Mouse (Mus musculus) thymus, adult 2 months (tissue): ENCODE data around the gene Oas1e. TPM values are rescaled to one million over a fixed set of nuclear protein-coding genes. Genes with fewer than 3 reads are reported as not detected.
A peak's percentile ranks its signal among the peaks of the same experiment; 100 is the strongest.
"Not testable (repeated sequence)": the region's sequence is repeated elsewhere in the genome, so short reads cannot be mapped to it uniquely, and the experiment has no call there.

Experiments
- DNase-seq: peaks from one replicate; pipeline ENCODE4 v3.0.0; 2021
- H3K27ac ChIP-seq: fragments of 200-500 bp; 2 replicates; pipeline ENCODE4 v1.5.1; 2012; ENCODE audit warnings: low read length, control low read depth; ENCODE audit not compliant: control insufficient read depth, insufficient read depth
- H3K27me3 ChIP-seq: fragments of 200-500 bp; 2 replicates; pipeline ENCODE4 v1.6.1; 2012; ENCODE audit warnings: mild to moderate bottlenecking, low read length, moderate library complexity, mixed read lengths; ENCODE audit not compliant: control insufficient read depth, insufficient read depth
- H3K36me3 ChIP-seq: fragments of 200-500 bp; 2 replicates; pipeline ENCODE4 v1.6.1; 2012; ENCODE audit warnings: mild to moderate bottlenecking, low read length, moderate library complexity; ENCODE audit not compliant: control insufficient read depth, insufficient read depth
- H3K4me1 ChIP-seq: fragments of 200-500 bp; replicated peaks from 2 replicates; pipeline ENCODE4 v1.6.1; 2012; ENCODE audit warnings: low read length; ENCODE audit not compliant: control insufficient read depth, insufficient read depth
- H3K4me3 ChIP-seq: fragments of 200-500 bp; 2 replicates; pipeline ENCODE4 v1.5.1; 2012; ENCODE audit warnings: mild to moderate bottlenecking, low read length, control low read depth, moderate library complexity; ENCODE audit not compliant: control insufficient read depth, insufficient read depth
- CTCF ChIP-seq: fragments of 200-500 bp; IDR thresholded peaks from 2 replicates; pipeline ENCODE4 v1.5.1; 2012; ENCODE audit warnings: mild to moderate bottlenecking, control low read depth, low read length, moderate library complexity, borderline replicate concordance; ENCODE audit not compliant: control insufficient read depth, poor library complexity, insufficient read depth; ENCODE audit errors: extremely low read depth
- POLR2A ChIP-seq: fragments of 200-500 bp; IDR thresholded peaks from 2 replicates; pipeline ENCODE4 v1.6.1; 2012; ENCODE audit warnings: mild to moderate bottlenecking, low read length, control low read depth, moderate library complexity; ENCODE audit not compliant: control insufficient read depth, poor library complexity, insufficient read depth; ENCODE audit errors: extremely low read depth
- WGBS: fragments of 180-500 bp; shearing (Covaris S2); methylation state at CpG from one replicate; pipeline ENCODE4 v1.1.7; 2018; 5-methylcytosine and 5-hydroxymethylcytosine counted together
- polyA plus RNA-seq: library from polyadenylated mRNA; depleted of rRNA; stranded (reverse); fragments of >200 nt; gene quantifications from 2 replicates; pipeline ENCODE4 v1.2.3, GENCODE M21; 2012

Gene Oas1e
- polyA plus RNA-seq, 1 experiment = 0.74 TPM

DNA sequence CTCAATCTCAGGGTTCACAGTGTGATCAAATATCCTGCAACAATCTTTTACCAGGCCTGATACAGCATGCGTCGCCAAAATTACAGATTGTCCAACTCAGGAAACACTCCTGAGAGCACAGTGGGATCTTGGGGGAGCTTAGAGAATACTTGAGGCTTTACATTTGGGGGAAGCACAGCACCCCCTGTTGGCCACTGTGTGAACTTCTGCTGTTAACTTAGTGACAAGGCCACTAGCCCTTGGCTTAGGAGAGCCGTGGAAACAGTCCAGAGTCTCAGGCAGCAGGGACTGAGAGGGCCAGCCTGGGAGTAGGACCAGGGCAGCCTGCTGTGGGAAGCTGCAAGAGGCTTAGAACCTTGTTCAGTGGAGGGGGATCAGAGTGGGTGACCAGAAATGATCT, 20.6 kb upstream of the Oas1e start:
- no peaks in the 10 kb centered on the region; the same call in 1 of the 2 replicates for H3K36me3 ChIP-seq
- TF ChIP-seq CTCF (peak; percentile 65; the same call in 1 of the 2 replicates), POLR2A (no peak)
- H3K27ac ChIP-seq = no peak overlapping the region
- H3K4me3 ChIP-seq = no peak overlapping the region
- 74% methylated on average over 3 of the region's 3 CpGs for WGBS
- peaks cover 13% of the 10 kb centered on the region for H3K4me1 ChIP-seq
- H3K27me3 ChIP-seq = no peaks in the 10 kb centered on the region
- DNase-seq = peak; percentile 58

DNA sequence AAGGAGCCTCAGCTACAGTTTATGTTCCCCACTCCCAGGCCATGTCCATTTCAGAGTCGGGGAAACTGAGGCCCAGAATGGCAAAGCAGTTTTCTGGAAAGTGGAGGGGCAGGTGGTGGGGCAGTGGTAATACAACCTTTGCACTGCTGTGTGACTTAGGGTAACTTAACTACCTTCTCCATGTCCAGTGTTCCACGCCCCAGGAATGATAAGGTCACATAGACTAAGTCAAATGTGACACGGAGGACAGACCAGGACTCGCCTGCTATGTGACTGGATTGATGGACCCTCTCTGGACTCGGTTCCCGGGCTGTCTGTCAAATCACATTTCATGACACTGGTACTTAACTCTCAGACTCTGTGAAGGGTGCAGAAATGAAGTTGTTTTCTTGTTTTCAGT, 17.7 kb upstream of the Oas1e start:
- no peak for TF ChIP-seq POLR2A
- no peak for TF ChIP-seq CTCF
- H3K36me3 ChIP-seq = no peaks in the 10 kb centered on the region; the same call in 1 of the 2 replicates
- WGBS = 50% methylated on average over 6 of the region's 6 CpGs
- H3K27ac ChIP-seq = no peak overlapping the region
- H3K4me1 ChIP-seq = peaks cover 13% of the 10 kb centered on the region
- peak; percentile 16 for DNase-seq
- peak overlapping the region; percentile 96 for H3K4me3 ChIP-seq
- H3K27me3 ChIP-seq = no peaks in the 10 kb centered on the region

DNA sequence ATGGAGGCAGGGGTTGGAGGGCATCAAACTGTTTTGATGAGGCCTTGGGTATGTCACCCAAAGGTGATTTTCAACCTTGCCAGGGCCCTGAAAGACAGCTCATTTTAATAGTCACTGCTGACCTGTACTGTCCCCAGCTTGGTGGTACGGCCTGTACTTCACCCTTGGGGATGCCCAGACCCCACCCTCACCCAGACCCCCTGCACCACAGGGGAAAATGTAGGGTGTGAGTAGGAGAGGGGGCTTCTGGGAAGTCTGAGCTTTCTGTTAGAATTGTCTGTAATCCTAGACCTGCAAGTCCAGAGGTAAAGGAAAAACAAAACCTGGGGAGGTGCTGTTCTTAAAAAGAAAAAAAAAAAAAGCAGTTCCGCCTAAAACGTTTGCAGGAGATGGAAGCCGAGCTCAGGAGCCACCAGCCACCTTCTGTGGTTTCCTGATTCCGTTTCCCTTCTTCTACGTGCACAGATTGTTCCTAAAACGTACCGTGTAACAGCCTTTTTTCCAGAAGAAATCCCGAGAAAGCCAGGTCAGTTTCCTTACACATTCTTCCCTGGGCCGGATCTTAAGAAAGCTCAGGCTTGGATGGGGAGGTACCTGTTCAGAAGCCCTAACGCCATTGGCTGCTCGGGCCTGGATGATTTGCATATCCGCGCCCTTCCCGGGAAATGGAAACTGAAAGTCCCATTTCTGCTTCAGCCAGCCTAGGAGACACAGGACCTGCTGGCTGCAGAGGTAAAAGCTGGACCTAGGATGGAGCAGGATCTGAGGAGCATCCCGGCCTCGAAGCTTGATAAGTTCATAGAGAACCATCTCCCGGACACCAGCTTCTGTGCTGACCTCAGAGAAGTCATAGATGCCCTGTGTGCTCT, 16.9 kb upstream of the Oas1e start, which contains the start of gene Oas1c:
Oas1c (minus strand) TSS at position 564 of the 869 bp plus-strand sequence.
- WGBS = 4% methylated on average over 18 of the region's 18 CpGs

DNA sequence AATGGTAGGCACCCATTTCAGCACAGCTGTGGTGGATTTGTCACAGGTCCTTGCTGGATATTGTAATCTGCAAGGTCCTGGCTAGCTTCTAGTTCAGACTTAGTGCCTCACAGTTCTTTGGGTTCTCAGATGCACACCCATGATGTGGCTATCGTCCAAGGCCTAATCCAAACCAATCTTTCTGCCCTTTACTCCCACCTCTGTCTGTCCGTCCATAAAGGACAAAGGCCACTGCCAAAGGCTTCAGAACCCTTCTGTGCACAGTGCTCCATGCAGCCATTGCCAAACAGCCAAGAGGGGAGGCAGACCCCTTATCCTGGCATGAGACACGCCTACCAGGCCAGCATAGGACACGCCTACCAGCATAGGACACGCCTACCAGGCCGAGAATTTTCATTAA, 13.8 kb upstream of the Oas1e start:
- Histone ChIP-seq H3K27ac (no peak overlapping the region), H3K27me3 (no peaks in the 10 kb centered on the region), H3K4me1 (peaks cover 13% of the 10 kb centered on the region), H3K36me3 (no peaks in the 10 kb centered on the region), H3K4me3 (no peak overlapping the region)
- no peak for DNase-seq
- no peak for TF ChIP-seq CTCF
- no peak for TF ChIP-seq POLR2A
- WGBS = 87% methylated on average over 6 of the region's 6 CpGs

More for the DNA sequence above, 16.9 kb upstream of the Oas1e start, which contains the start of gene Oas1c:
- TF ChIP-seq CTCF (no peak), POLR2A (no peak; the same call in 1 of the 2 replicates)
- peak within 1 kb of the TSS; percentile 96 for H3K4me3 ChIP-seq
- H3K27ac ChIP-seq = no peak within 1 kb of the TSS
- no peaks in the 10 kb centered on the region; the same call in 1 of the 2 replicates for H3K36me3 ChIP-seq
- peaks cover 13% of the 10 kb centered on the region for H3K4me1 ChIP-seq
- no peaks in the 10 kb centered on the region for H3K27me3 ChIP-seq
- DNase-seq = peak; percentile 83

DNA sequence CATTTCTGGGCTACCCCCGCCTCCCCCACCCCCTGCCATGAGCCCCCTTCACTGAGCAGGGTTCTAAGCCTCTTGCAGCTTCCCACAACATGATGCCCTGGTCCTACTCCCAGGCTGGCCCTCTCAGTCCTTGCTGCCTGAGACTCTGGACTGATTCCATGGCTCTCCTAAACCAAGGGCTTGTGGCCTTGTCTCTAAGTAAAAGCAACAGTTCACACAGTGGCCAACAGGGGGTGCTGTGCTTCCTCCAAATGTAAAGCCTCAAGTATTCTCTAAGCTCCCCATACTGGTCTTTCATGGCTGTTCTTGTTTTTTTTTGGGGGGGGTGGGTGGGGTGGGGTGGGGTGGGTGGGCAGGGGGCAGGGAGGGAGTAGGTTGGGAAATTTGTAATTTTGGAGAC, 11.1 kb upstream of the Oas1e start:
- Histone ChIP-seq H3K36me3 (no peaks in the 10 kb centered on the region), H3K4me3 (no peak overlapping the region), H3K27ac (no peak overlapping the region), H3K4me1 (no peaks in the 10 kb centered on the region), H3K27me3 (no peaks in the 10 kb centered on the region)
- peak; percentile 65 for DNase-seq
- WGBS = 100% methylated on average over 1 of the region's 1 CpGs
- 0 out of 2 replicates have a peak, but pooled peaks have one; percentile 40 for TF ChIP-seq CTCF
- no peak for TF ChIP-seq POLR2A

DNA sequence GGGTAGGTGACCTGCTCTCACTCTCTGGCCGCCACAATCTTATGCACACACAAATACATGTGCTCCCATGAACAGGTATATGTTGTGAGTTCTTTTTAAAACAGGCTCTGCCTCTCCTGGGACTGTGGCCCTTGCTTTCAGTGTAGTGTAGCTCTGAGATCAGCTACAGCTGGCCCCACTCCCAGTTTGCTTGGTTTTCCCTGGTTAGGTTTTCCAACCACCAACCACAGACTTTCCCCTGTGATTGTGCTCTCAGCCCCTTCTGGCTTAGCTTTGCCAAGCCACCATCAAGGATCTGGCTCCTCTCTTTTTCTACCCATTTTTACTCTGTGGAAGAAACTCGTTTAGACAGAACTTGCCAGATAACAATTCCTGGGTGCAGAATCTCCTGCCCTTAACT, 8.3 kb upstream of the Oas1e start:
- DNase-seq = no peak
- no peaks in the 10 kb centered on the region for H3K27me3 ChIP-seq
- H3K4me1 ChIP-seq = no peaks in the 10 kb centered on the region
- H3K4me3 ChIP-seq = no peak overlapping the region
- 75% methylated on average over 2 of the region's 2 CpGs for WGBS
- no peak overlapping the region for H3K27ac ChIP-seq
- no peaks in the 10 kb centered on the region for H3K36me3 ChIP-seq
- no peak for TF ChIP-seq POLR2A
- no peak for TF ChIP-seq CTCF

DNA sequence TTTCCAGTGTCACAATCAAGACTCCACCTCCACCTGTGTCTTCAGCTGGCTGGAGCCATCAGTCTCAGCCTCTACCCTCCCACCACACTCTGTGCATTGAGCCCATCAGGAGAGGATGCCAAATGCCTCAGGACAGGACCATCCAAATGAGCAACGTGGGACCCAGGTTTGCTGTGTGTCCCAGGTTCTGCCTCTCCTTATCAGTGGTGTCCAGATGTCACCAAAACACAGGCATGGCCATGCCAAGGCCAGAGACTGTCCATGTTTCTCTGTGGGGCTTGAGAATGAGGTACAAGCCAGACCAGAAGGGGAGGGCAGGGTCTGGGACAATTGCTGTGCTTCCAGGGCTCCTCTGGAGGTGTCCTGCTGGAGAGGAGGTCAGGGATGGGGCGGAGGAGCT, 3.6 kb upstream of the Oas1e start:
- not testable (repeated sequence) for H3K27me3 ChIP-seq, H3K36me3 ChIP-seq, DNase-seq, H3K4me3 ChIP-seq, H3K4me1 ChIP-seq, H3K27ac ChIP-seq
- 79% methylated on average over 2 of the region's 2 CpGs for WGBS

DNA sequence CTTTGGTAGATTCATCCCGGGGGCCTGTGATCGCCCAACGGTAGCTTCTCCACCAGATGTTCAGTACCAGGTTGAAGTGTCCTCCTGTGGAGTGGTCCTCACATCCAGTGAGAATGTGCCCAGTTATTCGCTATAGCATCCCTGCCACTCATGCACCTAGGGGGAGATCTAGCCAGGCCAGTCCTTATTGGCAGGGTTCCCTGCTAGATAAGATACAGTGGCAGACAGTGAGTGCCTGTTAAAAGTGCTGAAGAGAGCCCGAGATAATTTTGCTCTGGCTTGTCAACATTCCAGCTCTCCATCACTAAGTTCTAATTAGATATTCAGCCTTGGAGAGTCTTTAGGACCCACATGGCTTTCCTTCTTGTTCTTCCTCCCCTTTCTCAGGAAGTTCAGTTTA, 2.8 kb upstream of the Oas1e start:
- DNase-seq, H3K36me3 ChIP-seq, H3K27ac ChIP-seq, H3K27me3 ChIP-seq, H3K4me1 ChIP-seq, H3K4me3 ChIP-seq: not testable (repeated sequence)
- WGBS = 85% methylated on average over 5 of the region's 5 CpGs
